Mouse (Mus musculus): ENCODE data around the gene Tcf7. TPM values are rescaled to one million over a fixed set of nuclear protein-coding genes. Genes with fewer than 3 reads are reported as not detected.

Tcf7 gene
- polyA plus RNA-seq (2012; rRNA removed): 2,910 and 3,273 TPM in 2 replicates

DNA sequence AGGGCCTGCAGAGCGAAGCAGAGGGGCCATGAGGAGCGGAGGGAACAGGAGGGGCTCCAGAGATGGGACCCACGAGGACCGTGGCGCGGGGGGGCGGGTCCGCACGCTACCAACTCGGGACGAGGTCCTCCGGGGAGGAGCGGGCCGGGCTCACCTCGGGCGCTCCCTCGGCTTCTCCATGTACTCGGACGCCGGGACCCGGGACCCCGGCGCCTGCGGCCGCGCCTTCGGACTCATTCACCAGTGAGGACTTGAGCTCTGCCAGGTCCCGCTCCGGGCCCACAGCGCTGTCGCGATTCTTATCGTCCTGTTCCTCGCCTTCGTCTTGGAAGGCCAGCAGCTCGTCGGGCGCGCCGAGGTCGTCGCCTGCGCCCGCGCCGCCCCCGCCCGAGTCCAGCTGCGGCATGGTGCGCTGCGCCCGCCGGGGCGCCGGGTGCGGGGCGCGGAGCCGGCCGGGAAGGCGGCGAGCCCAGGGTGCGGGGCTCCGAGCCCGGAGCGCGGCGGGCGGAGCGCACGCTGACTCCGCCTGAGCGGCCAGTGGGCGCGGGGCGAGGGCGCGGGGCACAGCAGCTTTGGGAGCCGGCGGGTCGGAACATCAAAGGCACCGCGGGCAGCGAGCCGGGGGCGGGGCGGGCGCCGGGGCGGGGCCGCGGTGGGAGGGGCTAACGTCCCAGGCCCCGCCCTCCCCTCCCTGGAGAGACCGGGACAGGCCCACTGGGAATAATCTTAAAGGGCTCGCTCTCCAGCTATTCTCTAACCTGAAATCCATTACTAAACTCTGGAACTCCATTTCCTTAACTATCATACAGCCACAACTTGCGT, at the start of gene Tcf7:
TSS of gene Tcf7 (minus strand) at position 241 of the 822 bp plus-strand sequence.
- no peaks in the 10 kb centered on the region for H3K27me3 ChIP-seq (ENCODE audit: control insufficient read depth, insufficient read depth, low read length)
- H3K36me3 ChIP-seq (ENCODE audit: control insufficient read depth, insufficient read depth, low read length): peaks cover 41% of the 10 kb centered on the region
- DNase-seq: peak; percentile 77
- WGBS: 1% methylated on average over 95 of the region's 97 CpGs
- peak; percentile 80 for TF ChIP-seq POLR2A (IDR thresholded peaks at IDR 0.05; ENCODE audit: control insufficient read depth, extremely low read depth, insufficient read depth, low read length, poor library complexity)
- TF ChIP-seq CTCF (IDR thresholded peaks at IDR 0.05; ENCODE audit: borderline replicate concordance, control insufficient read depth, extremely low read depth, insufficient read depth, low read length, poor library complexity): peak; percentile 38; the same call in 1 of the 2 replicates
- H3K4me3 ChIP-seq (ENCODE audit: control insufficient read depth, insufficient read depth, low read length): peak within 1 kb of the TSS; percentile 90
- peak within 1 kb of the TSS; percentile 96 for H3K27ac ChIP-seq (ENCODE audit: control insufficient read depth, insufficient read depth, low read length)
- H3K4me1 ChIP-seq (replicated peaks; ENCODE audit: control insufficient read depth, insufficient read depth, low read length): peaks cover 41% of the 10 kb centered on the region

DNA sequence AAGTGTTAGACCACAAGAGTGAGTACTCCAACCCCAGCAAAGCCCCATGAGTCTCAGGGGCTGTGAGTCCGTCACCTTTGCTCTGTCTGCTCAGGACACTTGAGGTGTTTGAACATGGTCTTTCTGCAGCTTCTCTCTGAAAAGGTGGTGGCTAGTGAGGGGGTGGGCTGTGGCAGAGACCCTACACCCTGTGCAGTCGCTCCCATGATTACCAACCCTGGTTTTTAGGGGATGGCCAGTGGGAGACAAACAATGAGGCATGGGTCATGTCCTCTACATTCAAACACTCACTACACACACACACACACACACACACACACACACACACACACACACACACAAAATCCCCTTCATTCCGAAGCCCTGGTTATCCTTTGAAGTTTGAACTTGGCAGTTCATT, 44.5 kb upstream of the Tcf7 start:
- 45% methylated on average over 3 of the region's 3 CpGs for WGBS
- no peak overlapping the region for H3K4me3 ChIP-seq (ENCODE audit: control insufficient read depth, insufficient read depth, low read length)

DNA sequence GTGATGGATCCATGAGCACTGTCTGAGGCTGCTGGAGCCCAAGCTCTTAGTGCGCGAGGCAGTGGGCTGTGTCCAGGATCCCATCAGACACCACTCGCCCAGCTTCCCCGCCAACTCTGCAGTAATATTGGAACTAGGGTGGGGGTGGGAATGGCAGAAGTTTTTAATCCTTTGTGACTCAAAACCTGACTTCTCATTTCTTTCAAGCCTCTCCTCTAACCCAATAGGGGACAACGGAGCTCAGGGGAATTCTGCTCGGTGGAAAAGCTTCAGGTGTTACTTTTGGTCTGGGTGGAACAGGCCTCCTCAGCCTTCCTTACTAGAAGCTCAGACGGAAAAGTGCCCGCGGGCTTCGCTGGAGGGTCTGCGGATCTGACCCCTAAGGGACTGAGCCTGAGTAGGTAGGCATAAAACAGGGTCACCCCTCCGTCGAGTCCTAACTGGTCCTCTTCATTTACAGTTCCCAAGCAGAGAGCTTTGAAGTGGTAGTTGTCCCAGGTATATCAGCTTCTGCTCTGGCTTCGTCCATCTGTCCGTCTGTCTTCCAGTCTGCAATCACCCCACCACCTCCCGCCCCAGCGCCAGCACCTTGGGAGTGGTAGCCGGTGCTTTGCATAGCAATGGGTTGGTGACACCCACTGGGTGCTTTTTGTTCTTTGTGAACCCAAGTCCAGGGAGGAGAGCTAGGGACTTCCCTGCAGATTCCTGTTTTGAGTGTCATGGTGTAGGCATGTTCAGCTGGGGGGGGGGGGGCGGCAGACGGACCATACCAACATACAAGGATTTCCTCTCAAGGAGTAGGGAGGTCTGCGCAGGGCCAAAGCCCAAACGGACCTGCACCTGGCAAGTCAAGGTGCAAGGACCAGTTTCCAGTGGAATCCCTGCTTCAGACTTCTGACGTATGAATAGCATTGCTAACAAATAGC, 41.9 kb upstream of the Tcf7 start:
- Histone ChIP-seq H3K36me3 (ENCODE audit: control insufficient read depth, insufficient read depth, low read length) (no peaks in the 10 kb centered on the region), H3K27me3 (ENCODE audit: control insufficient read depth, insufficient read depth, low read length) (no peaks in the 10 kb centered on the region), H3K4me1 (replicated peaks; ENCODE audit: control insufficient read depth, insufficient read depth, low read length) (peaks cover 55% of the 10 kb centered on the region), H3K27ac (ENCODE audit: control insufficient read depth, insufficient read depth, low read length) (0 out of 2 replicates have a peak overlapping the region, but pooled peaks have one; percentile 10), H3K4me3 (ENCODE audit: control insufficient read depth, insufficient read depth, low read length) (no peak overlapping the region)
- no peak for DNase-seq
- WGBS: 93% methylated on average over 23 of the region's 23 CpGs
- TF ChIP-seq CTCF (IDR thresholded peaks at IDR 0.05; ENCODE audit: borderline replicate concordance, control insufficient read depth, extremely low read depth, insufficient read depth, low read length, poor library complexity): no peak
- TF ChIP-seq POLR2A (IDR thresholded peaks at IDR 0.05; ENCODE audit: control insufficient read depth, extremely low read depth, insufficient read depth, low read length, poor library complexity): no peak

More for the DNA sequence above, 44.5 kb upstream of the Tcf7 start:
- no peak for DNase-seq
- TF ChIP-seq POLR2A (IDR thresholded peaks at IDR 0.05; ENCODE audit: control insufficient read depth, extremely low read depth, insufficient read depth, low read length, poor library complexity) (no peak), CTCF (IDR thresholded peaks at IDR 0.05; ENCODE audit: borderline replicate concordance, control insufficient read depth, extremely low read depth, insufficient read depth, low read length, poor library complexity) (no peak)
- peaks cover 38% of the 10 kb centered on the region for H3K4me1 ChIP-seq (replicated peaks; ENCODE audit: control insufficient read depth, insufficient read depth, low read length)
- no peaks in the 10 kb centered on the region for H3K36me3 ChIP-seq (ENCODE audit: control insufficient read depth, insufficient read depth, low read length)
- H3K27me3 ChIP-seq (ENCODE audit: control insufficient read depth, insufficient read depth, low read length): no peaks in the 10 kb centered on the region
- peak overlapping the region; percentile 48 for H3K27ac ChIP-seq (ENCODE audit: control insufficient read depth, insufficient read depth, low read length)

DNA sequence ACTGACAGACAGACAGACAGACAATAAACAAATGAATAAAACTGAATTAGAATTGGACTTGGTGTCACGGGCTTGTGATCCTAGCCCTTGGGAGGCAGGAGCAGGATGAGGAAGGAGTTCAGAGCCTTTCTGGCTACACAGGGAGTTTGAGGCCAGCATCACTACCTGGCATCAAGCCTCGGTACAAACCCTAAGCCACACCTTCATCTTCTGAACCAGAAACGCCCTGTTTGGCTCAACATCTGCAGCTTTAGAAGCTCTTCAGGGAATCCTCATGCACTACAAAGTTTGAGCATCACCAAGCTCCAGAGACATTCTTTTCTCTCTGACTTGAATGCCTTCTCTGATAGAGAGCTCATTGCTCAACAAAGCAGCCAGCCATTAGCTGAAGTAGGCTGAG, 38.7 kb upstream of the Tcf7 start:
- H3K4me3 ChIP-seq (ENCODE audit: control insufficient read depth, insufficient read depth, low read length): no peak overlapping the region
- H3K27me3 ChIP-seq (ENCODE audit: control insufficient read depth, insufficient read depth, low read length): no peaks in the 10 kb centered on the region
- no peaks in the 10 kb centered on the region for H3K36me3 ChIP-seq (ENCODE audit: control insufficient read depth, insufficient read depth, low read length)
- H3K27ac ChIP-seq (ENCODE audit: control insufficient read depth, insufficient read depth, low read length): peak overlapping the region; percentile 62
- TF ChIP-seq CTCF (IDR thresholded peaks at IDR 0.05; ENCODE audit: borderline replicate concordance, control insufficient read depth, extremely low read depth, insufficient read depth, low read length, poor library complexity): no peak
- no peak for TF ChIP-seq POLR2A (IDR thresholded peaks at IDR 0.05; ENCODE audit: control insufficient read depth, extremely low read depth, insufficient read depth, low read length, poor library complexity)
- 27% methylated on average over 3 of the region's 3 CpGs for WGBS
- peaks cover 60% of the 10 kb centered on the region for H3K4me1 ChIP-seq (replicated peaks; ENCODE audit: control insufficient read depth, insufficient read depth, low read length)
- peak; percentile 24 for DNase-seq

DNA sequence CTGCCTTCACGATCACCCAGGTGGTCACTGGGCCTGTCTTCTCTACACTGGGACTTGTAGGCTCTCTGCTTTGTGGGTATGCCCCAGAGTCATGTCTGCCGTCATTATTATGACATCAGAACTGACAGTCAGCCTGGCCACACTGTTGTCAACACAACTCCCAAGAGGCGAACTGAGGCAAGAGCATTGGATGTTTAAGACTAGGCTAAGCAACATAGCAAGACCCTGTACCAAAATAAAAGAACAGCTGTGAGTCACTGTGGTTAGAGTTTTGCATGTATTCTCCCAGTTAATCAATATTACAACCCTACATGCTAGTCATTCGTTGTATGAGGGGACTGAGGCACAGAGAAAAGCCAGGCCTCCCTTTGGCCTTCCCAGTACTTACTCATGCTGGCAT, 37.7 kb upstream of the Tcf7 start:
- TF ChIP-seq POLR2A (IDR thresholded peaks at IDR 0.05; ENCODE audit: control insufficient read depth, extremely low read depth, insufficient read depth, low read length, poor library complexity) (no peak), CTCF (IDR thresholded peaks at IDR 0.05; ENCODE audit: borderline replicate concordance, control insufficient read depth, extremely low read depth, insufficient read depth, low read length, poor library complexity) (no peak)

DNA sequence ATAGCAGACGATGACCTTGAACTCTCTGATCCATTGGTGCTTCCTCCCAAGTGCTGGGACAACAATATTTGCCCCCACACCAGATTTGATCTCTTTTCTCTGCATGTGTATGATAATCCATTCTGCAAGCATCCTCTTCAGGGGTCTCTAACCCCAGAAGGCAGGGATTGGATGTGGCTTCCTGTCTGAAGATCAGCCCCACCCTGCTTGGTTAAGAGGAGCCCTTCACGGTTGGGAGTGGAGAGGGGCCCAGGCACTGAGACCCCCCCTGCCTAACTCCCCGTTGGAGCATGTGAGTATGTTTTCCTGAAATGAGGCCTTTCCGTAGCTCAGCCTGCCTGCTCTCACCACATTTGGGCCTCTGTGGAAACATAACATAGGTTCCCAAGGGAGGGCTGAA, 36.9 kb upstream of the Tcf7 start:
- 32% methylated on average over 4 of the region's 4 CpGs for WGBS
- H3K36me3 ChIP-seq (ENCODE audit: control insufficient read depth, insufficient read depth, low read length): no peaks in the 10 kb centered on the region
- TF ChIP-seq CTCF (IDR thresholded peaks at IDR 0.05; ENCODE audit: borderline replicate concordance, control insufficient read depth, extremely low read depth, insufficient read depth, low read length, poor library complexity) (no peak), POLR2A (IDR thresholded peaks at IDR 0.05; ENCODE audit: control insufficient read depth, extremely low read depth, insufficient read depth, low read length, poor library complexity) (no peak)
- H3K4me1 ChIP-seq (replicated peaks; ENCODE audit: control insufficient read depth, insufficient read depth, low read length): peaks cover 69% of the 10 kb centered on the region
- peak; percentile 38 for DNase-seq
- peak overlapping the region; percentile 91 for H3K27ac ChIP-seq (ENCODE audit: control insufficient read depth, insufficient read depth, low read length)
- no peaks in the 10 kb centered on the region for H3K27me3 ChIP-seq (ENCODE audit: control insufficient read depth, insufficient read depth, low read length)
- no peak overlapping the region for H3K4me3 ChIP-seq (ENCODE audit: control insufficient read depth, insufficient read depth, low read length)

More for the DNA sequence above, 37.7 kb upstream of the Tcf7 start:
- Histone ChIP-seq H3K4me1 (replicated peaks; ENCODE audit: control insufficient read depth, insufficient read depth, low read length) (peaks cover 65% of the 10 kb centered on the region), H3K4me3 (ENCODE audit: control insufficient read depth, insufficient read depth, low read length) (no peak overlapping the region), H3K27me3 (ENCODE audit: control insufficient read depth, insufficient read depth, low read length) (no peaks in the 10 kb centered on the region), H3K27ac (ENCODE audit: control insufficient read depth, insufficient read depth, low read length) (peak overlapping the region; percentile 91; the same call in 1 of the 2 replicates), H3K36me3 (ENCODE audit: control insufficient read depth, insufficient read depth, low read length) (no peaks in the 10 kb centered on the region)
- no peak for DNase-seq
- WGBS: 79% methylated on average over 4 of the region's 4 CpGs

Measured in thymus, adult 2 months (tissue).